Mouse (Mus musculus) spleen, postnatal 36 days (tissue): ENCODE data around the gene Tgm2.

Source experiments
- DNase-seq, 2 experiments: peaks; one replicate each; pipeline ENCODE4 v3.0.0; 2022; ENCODE audit warnings: low spot score in 2 of 2, mixed read lengths in 1 of 2

Tgm2 gene

DNA sequence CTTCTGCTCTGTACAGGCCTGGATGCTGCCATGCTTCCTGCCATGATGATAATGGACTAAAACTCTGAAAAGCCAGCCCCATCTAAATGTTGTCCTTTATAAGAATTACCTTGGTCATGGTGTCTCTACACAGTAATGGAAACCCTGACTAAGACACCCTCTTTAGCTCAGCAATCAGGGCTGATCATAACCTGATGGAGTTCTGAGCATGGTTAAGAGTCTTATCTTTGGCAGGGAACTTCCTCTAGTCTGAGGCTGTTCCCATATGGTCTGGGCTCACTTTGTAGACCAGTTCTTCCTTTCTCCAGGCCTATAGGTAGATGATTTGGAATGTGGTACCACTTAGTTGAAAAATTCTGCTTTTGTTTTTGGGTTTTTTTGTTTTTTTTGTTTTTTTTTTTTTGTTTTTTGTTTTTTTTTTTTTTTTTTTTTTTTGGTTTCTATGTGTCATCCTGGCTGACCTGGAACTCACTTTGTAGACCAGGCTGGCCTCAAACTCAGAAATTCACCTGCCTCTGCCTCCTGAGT, 77.7 kb downstream of the Tgm2 start:
- no peak for DNase-seq

DNA sequence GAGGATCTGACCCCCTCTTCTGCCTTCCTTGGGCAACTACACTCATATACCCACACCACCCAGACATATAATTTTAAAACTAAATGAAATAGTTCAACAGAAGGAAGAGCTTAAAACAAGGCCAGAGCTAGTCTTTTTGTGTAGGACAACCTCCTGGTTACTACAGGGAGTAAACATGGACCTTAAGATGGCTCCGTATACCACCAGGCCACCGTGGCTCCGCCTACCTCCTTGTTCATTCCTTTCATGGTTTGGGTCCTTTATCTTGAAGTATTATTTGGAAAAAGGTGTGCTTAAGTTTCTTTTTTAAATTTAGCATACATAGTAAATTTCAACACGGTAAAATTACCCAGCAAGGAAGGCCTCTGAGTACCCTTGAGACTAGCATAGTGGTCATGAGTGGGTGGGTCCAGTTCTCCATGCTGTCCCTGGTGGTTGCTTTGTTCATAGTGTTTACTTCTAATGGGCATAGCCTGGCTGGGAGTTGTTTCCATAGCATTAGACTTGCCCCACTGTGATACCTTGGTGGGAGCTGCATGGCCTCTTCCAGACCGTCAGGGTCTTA, 78.9 kb downstream of the Tgm2 start:
- no peak for DNase-seq

DNA sequence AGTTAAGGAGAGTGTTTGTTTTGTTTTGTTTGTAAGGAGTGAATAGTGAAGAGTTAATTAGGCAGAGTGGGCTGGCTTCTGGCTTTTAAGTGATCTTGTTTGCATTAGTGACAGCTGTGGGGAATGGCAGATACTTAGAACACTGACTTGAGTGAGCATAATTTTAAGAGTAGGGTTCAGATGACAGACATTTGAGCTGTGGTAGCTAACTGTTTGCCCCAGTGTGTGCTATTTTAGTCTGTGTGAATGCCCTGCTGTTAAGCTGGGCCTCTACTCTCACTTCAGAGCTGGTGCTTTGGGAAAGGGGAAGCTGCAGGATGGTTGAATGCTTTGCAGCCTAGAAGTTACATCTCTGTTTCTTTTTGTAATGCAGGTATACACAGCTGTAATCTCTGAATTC, 79.8 kb downstream of the Tgm2 start:
- DNase-seq, result no peak
